Mouse (Mus musculus) lung, adult 18-20 months (tissue): ENCODE data around the gene Tbc1d4.

Experiments used
- DNase-seq, 2 experiments: peaks; one replicate each; pipeline ENCODE4 v3.0.0; 2022; ENCODE audit warnings: mixed read lengths in 2 of 2

The Tbc1d4 gene

GRCm38 (mm10) chr14:101529194-101529593, 79.8 kb downstream of the Tbc1d4 start:
- no peak for DNase-seq

- DNase-seq: no peak
These were observed 81.5 kb downstream of the Tbc1d4 start for GRCm38 (mm10) chr14:101527420-101527996.

- no peak for DNase-seq
These were observed 82.5 kb downstream of the Tbc1d4 start for GRCm38 (mm10) chr14:101526478-101526877.

- DNase-seq: no peak
These were observed 89.0 kb downstream of the Tbc1d4 start for GRCm38 (mm10) chr14:101519964-101520363.

- DNase-seq: no peak
These were observed 90.7 kb downstream of the Tbc1d4 start for GRCm38 (mm10) chr14:101518259-101518658.

GRCm38 (mm10) chr14:101517801-101518200, 91.2 kb downstream of the Tbc1d4 start:
- peak in 1 of 2 experiments; percentile 14 for DNase-seq

GRCm38 (mm10) chr14:101517341-101517740, 91.7 kb downstream of the Tbc1d4 start:
- peak in 1 of 2 experiments; percentile 36 for DNase-seq

GRCm38 (mm10) chr14:101516864-101517263, 92.1 kb downstream of the Tbc1d4 start:
- DNase-seq: no peak

- no peak for DNase-seq
These were observed 93.0 kb downstream of the Tbc1d4 start for GRCm38 (mm10) chr14:101516031-101516430.

- no peak for DNase-seq
These were observed 93.7 kb downstream of the Tbc1d4 start for GRCm38 (mm10) chr14:101515271-101515670.

GRCm38 (mm10) chr14:101514557-101514971, 94.4 kb downstream of the Tbc1d4 start:
- no peak for DNase-seq

- DNase-seq: no peak
These were observed 95.8 kb downstream of the Tbc1d4 start for GRCm38 (mm10) chr14:101513163-101513562.

GRCm38 (mm10) chr14:101511410-101511809, 97.6 kb downstream of the Tbc1d4 start:
- no peak for DNase-seq

GRCm38 (mm10) chr14:101510540-101511313, 98.3 kb downstream of the Tbc1d4 start:
- no peak for DNase-seq

- DNase-seq: no peak
These were observed 99.2 kb downstream of the Tbc1d4 start for GRCm38 (mm10) chr14:101509759-101510158.

GRCm38 (mm10) chr14:101507956-101508355, 101.0 kb downstream of the Tbc1d4 start:
- DNase-seq: no peak

- DNase-seq: no peak
These were observed 101.8 kb downstream of the Tbc1d4 start for GRCm38 (mm10) chr14:101507146-101507545.

- DNase-seq: no peak
These were observed 103.2 kb downstream of the Tbc1d4 start for GRCm38 (mm10) chr14:101505805-101506204.

- DNase-seq: no peak
These were observed 104.4 kb downstream of the Tbc1d4 start for GRCm38 (mm10) chr14:101504473-101505200.

GRCm38 (mm10) chr14:101503168-101503961, 105.6 kb downstream of the Tbc1d4 start:
- no peak for DNase-seq

GRCm38 (mm10) chr14:101501868-101502267, 107.1 kb downstream of the Tbc1d4 start:
- no peak for DNase-seq

GRCm38 (mm10) chr14:101501452-101501851, 107.5 kb downstream of the Tbc1d4 start:
- no peak for DNase-seq

GRCm38 (mm10) chr14:101500826-101501225, 108.2 kb downstream of the Tbc1d4 start:
- DNase-seq: no peak
